Mouse (Mus musculus) heart, adult 8-10 months (tissue): Measurements from ENCODE around the gene Wnt9a. TPM values are rescaled to one million over a fixed set of nuclear protein-coding genes. Genes with fewer than 3 reads are reported as not detected.

Experiments used
- microRNA-seq: library from miRNA; unstranded; fragments of <30 nt; microRNA quantifications from one replicate; pipeline ENCODE4 v1.2.0, GENCODE M21; 2022
- total RNA-seq, 4 experiments: library from RNA; stranded (reverse); gene quantifications; 2 replicates each; pipeline ENCODE4 v1.2.4; 2022

Gene Wnt9a
- total RNA-seq, 4 experiments from 2014 or later: 4.3 to 4.9 (median 4.6) TPM

Small RNAs within 50 kb of the gene (microRNA-seq; reads per million reads assigned to microRNA genes)
- gene Gm24756: not detected

Other genes with a start within 250 kb of the Wnt9a start
- gene Obscn, start 170.5 kb upstream of the Wnt9a start, total RNA-seq: 1,000 to 10,000 TPM in 1 of 4 experiments, 100 to 1,000 TPM in 3; 788 to 1,002 (median 896) TPM
- 10 to 100 TPM; 14.8 to 21.8 (median 19.4) TPM for gene Iba57, start 143.2 kb upstream of the Wnt9a start, total RNA-seq
- under 1 TPM; 0.62 to 0.82 (median 0.63) TPM for gene Gjc2, start 123.7 kb upstream of the Wnt9a start, total RNA-seq
- gene Guk1, start 114.7 kb upstream of the Wnt9a start, total RNA-seq: 100 to 1,000 TPM; 112 to 142 (median 128) TPM
- gene Mrpl55, start 104.4 kb upstream of the Wnt9a start, total RNA-seq: 100 to 1,000 TPM; 100 to 119 (median 114) TPM
- gene 2310033P09Rik, start 98.6 kb upstream of the Wnt9a start, total RNA-seq: 10 to 100 TPM in 3 of 4 experiments, 1 to 10 TPM in 1; 9.8 to 12.9 (median 10.6) TPM
- 100 to 1,000 TPM; 261 to 279 (median 274) TPM for gene Arf1, start 78.7 kb upstream of the Wnt9a start, total RNA-seq
- not detected for gene Wnt3a, start 16.2 kb upstream of the Wnt9a start, total RNA-seq
- not detected for gene Prss38, start 68.7 kb downstream of the Wnt9a start, total RNA-seq
- 10 to 100 TPM; 10.4 to 13.8 (median 12.5) TPM for gene Jmjd4, start 143.1 kb downstream of the Wnt9a start, total RNA-seq
- 10 to 100 TPM; 41.5 to 52.6 (median 44.8) TPM for gene Snap47, start 144.3 kb downstream of the Wnt9a start, total RNA-seq
- gene Zfp867, start 165.5 kb downstream of the Wnt9a start, total RNA-seq: 1 to 10 TPM; 3.4 to 5.3 (median 4.2) TPM
- 10 to 100 TPM; 11.1 to 14.3 (median 13.3) TPM for gene Zkscan17, start 219.8 kb downstream of the Wnt9a start, total RNA-seq
- under 1 TPM; 0.25 to 0.92 (median 0.43) TPM for gene Nlrp3, start 234.6 kb downstream of the Wnt9a start, total RNA-seq